Mouse (Mus musculus): Measurements from ENCODE around the gene Vmn2r83. TPM values are rescaled to one million over a fixed set of nuclear protein-coding genes. Genes with fewer than 3 reads are reported as not detected.

The Vmn2r83 gene
- total RNA-seq, 2 experiments from 2014 or later: not detected

GRCm38 (mm10) chr10:79536461-79537080, 68.0 kb downstream of the Vmn2r83 start:
- DNase-seq: no peak
- intact Hi-C loops (cut with DNase I): loop anchor here (5.0 kb wide), 1 partner anchor 1069 kb away; no protein-coding TSS in a partner anchor

- DNase-seq: no peak
- intact Hi-C loops (cut with DNase I): loop anchor here (5.0 kb wide), 1 partner anchor 1070 kb away; no protein-coding TSS in a partner anchor
Observed at GRCm38 (mm10) chr10:79537271-79537670, 68.7 kb downstream of the Vmn2r83 start.

GRCm38 (mm10) chr10:79537781-79538180, 69.2 kb downstream of the Vmn2r83 start:
- intact Hi-C loops (cut with DNase I): loop anchor here (5.0 kb wide), 1 partner anchor 1070 kb away; no protein-coding TSS in a partner anchor
- no peak for DNase-seq

- intact Hi-C loops (cut with DNase I): loop anchor here (5.0 kb wide), 1 partner anchor 1071 kb away; no protein-coding TSS in a partner anchor
- peak; percentile 49 for DNase-seq
Observed at GRCm38 (mm10) chr10:79538323-79538722, 69.8 kb downstream of the Vmn2r83 start.

- intact Hi-C loops (cut with DNase I): loop anchor here (5.0 kb wide), 1 partner anchor 1072 kb away; no protein-coding TSS in a partner anchor
- DNase-seq: no peak
Observed at GRCm38 (mm10) chr10:79538873-79539272, 70.3 kb downstream of the Vmn2r83 start.

- intact Hi-C loops (cut with DNase I): loop anchor here (5.0 kb wide), 1 partner anchor 1073 kb away; no protein-coding TSS in a partner anchor
- DNase-seq: no peak
Observed at GRCm38 (mm10) chr10:79539701-79540495, 71.4 kb downstream of the Vmn2r83 start.

- peak; percentile 74 for DNase-seq
- intact Hi-C loops (cut with DNase I): no loop called here
Observed at GRCm38 (mm10) chr10:79540746-79541145, 72.2 kb downstream of the Vmn2r83 start.

GRCm38 (mm10) chr10:79541522-79541921, 73.0 kb downstream of the Vmn2r83 start:
- no peak for DNase-seq
- intact Hi-C loops (cut with DNase I): no loop called here

GRCm38 (mm10) chr10:79542171-79542570, 73.6 kb downstream of the Vmn2r83 start:
- intact Hi-C loops (cut with DNase I): no loop called here
- DNase-seq: no peak

Small RNA genes within 50 kb of the gene (microRNA-seq; reads per million reads assigned to microRNA genes)
- not detected for gene Mir6909

Other genes with a start within 250 kb of the Vmn2r83 start
- gene Vmn2r81, start 221.0 kb upstream of the Vmn2r83 start, total RNA-seq (2021): not detected
- not detected for gene Vmn2r82, start 112.2 kb upstream of the Vmn2r83 start, total RNA-seq (2021)
- 1 to 10 TPM; 7.9 to 9.4 TPM for gene Plpp2, start 65.1 kb downstream of the Vmn2r83 start, total RNA-seq (2021)
- 10 to 100 TPM; 51.2 to 56.5 TPM for gene Mier2, start 86.5 kb downstream of the Vmn2r83 start, total RNA-seq (2021)
- not detected for gene Theg, start 118.6 kb downstream of the Vmn2r83 start, total RNA-seq (2021)
- gene C2cd4c, start 145.3 kb downstream of the Vmn2r83 start, total RNA-seq (2021): 10 to 100 TPM; 20.7 to 24.4 TPM
- gene Shc2, start 169.2 kb downstream of the Vmn2r83 start, total RNA-seq (2021): 10 to 100 TPM; 46.0 to 49.8 TPM
- under 1 TPM; 0.38 to 0.40 TPM for gene Odf3l2, start 177.0 kb downstream of the Vmn2r83 start, total RNA-seq (2021)
- gene Madcam1, start 195.8 kb downstream of the Vmn2r83 start, total RNA-seq (2021): under 1 TPM; 0.72 to 0.84 TPM
- gene Tpgs1, start 200.6 kb downstream of the Vmn2r83 start, total RNA-seq (2021): 10 to 100 TPM; 57.0 to 59.9 TPM
- gene Cdc34, start 213.5 kb downstream of the Vmn2r83 start, total RNA-seq (2021): 10 to 100 TPM; 59.6 to 61.5 TPM
- 1 to 10 TPM; 2.6 to 3.3 TPM for gene Gzmm, start 220.3 kb downstream of the Vmn2r83 start, total RNA-seq (2021)
- 100 to 1,000 TPM; 486 to 495 TPM for gene Bsg, start 235.8 kb downstream of the Vmn2r83 start, total RNA-seq (2021)
- 10 to 100 TPM; 47.4 to 53.8 TPM for gene Hcn2, start 247.9 kb downstream of the Vmn2r83 start, total RNA-seq (2021)

All from left cerebral cortex, postnatal 4 days (tissue).